Mouse (Mus musculus) heart, adult 18-20 months (tissue): ENCODE measurements at regions not wholly inside any gene's neighbourhood (a gene's known extent, or its start where the extent isn't known, plus 50 kb on each side); places are given as distances from the start of the nearest gene placed in this dataset.

ENCODE experiments used
- DNase-seq, 2 experiments: peaks; one replicate each; pipeline ENCODE4 v3.0.0; 2021 to 2022; ENCODE audit warnings: mixed read lengths in 1 of 2

GRCm38 (mm10) chr6:93488441-93488955 lies 545.2 kb upstream of the Adamts9 start:
- no peak for DNase-seq

DNA sequence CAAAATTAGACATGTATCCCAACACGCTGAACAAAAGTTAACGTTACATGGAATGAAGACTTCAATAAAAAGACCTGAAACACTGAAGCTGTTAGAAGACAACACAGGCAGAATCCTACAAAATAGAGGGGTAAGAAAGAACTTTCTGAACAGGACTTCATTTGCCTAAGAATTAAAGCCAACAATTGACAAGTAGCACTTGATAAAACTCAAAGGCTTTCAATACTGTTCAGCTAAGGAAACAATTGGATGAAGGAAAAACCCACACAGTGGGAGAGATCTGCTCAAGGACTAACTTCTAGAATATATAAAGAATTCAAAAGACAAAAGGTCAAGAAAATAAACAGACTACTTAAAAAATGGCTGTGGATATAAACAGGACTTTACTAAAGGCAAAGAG lies 535.2 kb upstream of the Adamts9 start:
- no peak for DNase-seq

- DNase-seq: no peak
These were observed 531.7 kb upstream of the Adamts9 start for GRCm38 (mm10) chr6:93474981-93475380.

- DNase-seq: no peak
These were observed 524.6 kb upstream of the Adamts9 start for GRCm38 (mm10) chr6:93467867-93468266.

DNA sequence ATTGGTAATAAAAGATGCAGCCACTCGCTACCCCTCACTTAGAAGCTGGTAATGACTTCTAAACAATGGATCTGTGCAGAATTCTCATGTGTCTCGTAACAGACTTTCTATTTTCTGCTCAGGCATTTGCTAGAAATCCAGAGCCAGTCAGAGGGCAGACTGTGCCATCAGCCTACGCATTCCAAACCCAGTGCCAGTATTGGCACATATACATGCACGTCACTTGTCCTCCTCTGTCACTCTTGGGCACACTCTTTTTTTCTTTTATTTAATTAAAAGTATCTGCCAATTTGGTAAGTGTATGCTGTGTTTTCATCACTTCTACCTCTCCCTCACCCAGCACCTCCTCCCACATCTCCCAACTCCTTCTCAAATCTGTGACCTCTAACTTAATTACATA lies 519.6 kb upstream of the Adamts9 start:
- DNase-seq: peak in 1 of 2 experiments; percentile 27

- peak; percentile 52 to 63 for DNase-seq
These were observed 518.1 kb upstream of the Adamts9 start for GRCm38 (mm10) chr6:93461374-93461773.

- DNase-seq: no peak
These were observed 514.3 kb upstream of the Adamts9 start for GRCm38 (mm10) chr6:93457613-93458012.

- DNase-seq: no peak
These were observed 513.2 kb upstream of the Adamts9 start for GRCm38 (mm10) chr6:93456383-93457033.

GRCm38 (mm10) chr6:93445568-93445967 lies 502.3 kb upstream of the Adamts9 start:
- DNase-seq: peak; percentile 80 to 83

GRCm38 (mm10) chr6:93445124-93445523 lies 501.8 kb upstream of the Adamts9 start:
- peak; percentile 55 to 71 for DNase-seq

GRCm38 (mm10) chr6:93443766-93444557 lies 500.7 kb upstream of the Adamts9 start:
- peak; percentile 12 to 54 for DNase-seq

GRCm38 (mm10) chr6:93433446-93433845 lies 490.2 kb upstream of the Adamts9 start:
- no peak for DNase-seq

GRCm38 (mm10) chr6:93426141-93426540 lies 482.8 kb upstream of the Adamts9 start:
- no peak for DNase-seq

- DNase-seq: peak; percentile 10 to 11
These were observed 479.6 kb upstream of the Adamts9 start for GRCm38 (mm10) chr6:93422906-93423305.

DNA sequence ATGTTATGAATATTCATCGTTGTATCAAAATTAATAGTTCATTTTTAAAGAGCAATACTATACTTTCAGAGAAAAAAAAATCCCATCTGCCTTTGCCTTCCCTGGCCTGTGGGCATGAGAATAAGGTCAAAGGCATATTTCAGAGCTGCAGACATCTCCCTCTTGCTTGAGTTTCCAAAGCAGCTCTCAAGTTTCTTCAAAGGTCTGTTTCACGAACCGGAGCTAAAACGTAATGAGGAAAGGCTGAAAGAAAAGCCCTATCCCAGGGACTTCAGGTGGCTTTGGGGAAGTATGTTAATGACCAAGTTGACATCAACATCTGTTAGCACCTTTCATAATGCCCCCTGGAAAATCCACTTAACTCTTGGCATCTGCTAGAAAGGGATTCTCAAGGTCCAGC lies 479.0 kb upstream of the Adamts9 start:
- DNase-seq: no peak

DNA sequence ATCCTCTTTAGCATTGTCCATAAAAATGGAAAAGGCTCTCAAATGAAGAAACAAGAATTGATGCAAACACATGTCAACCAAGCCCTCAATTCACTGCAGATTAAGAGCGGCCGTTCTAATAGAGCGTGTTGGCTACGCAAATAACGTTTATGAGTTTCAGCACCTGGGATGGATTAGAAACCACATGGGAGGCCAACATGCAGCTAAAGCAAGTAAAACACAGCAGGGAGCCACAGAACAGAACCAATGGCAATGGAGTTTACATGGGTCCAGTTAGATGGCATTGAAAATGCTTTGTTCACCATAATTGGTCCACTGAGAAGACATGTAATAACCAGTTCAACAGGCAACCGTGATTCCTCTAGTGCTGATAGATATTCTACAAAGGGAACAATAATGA lies 474.3 kb upstream of the Adamts9 start:
- no peak for DNase-seq

DNA sequence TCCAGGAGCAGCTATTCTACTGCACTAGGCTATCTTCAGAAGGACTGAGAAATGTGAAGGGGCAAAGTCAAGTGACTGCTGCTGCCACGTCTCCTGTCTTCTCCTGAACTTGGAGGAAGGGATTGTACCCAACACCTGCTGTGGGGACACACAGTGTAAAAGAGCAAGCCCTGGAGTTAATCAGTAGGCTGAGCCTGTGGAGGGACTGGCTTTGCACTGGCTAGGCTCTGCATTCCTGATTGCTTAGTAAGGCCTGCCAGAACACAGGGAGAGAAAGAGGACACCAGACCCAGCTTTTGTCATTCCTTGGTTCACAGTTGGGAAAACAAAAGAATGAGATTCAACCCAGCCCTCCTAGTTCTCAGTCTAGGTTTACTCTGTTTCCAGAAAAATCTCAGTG lies 472.7 kb upstream of the Adamts9 start:
- DNase-seq: peak in 1 of 2 experiments; percentile 8

- no peak for DNase-seq
These were observed 467.8 kb upstream of the Adamts9 start for GRCm38 (mm10) chr6:93411077-93411452.

- no peak for DNase-seq
These were observed 467.3 kb upstream of the Adamts9 start for GRCm38 (mm10) chr6:93410416-93411076.

GRCm38 (mm10) chr6:93398551-93398950 lies 455.3 kb upstream of the Adamts9 start:
- DNase-seq: no peak

GRCm38 (mm10) chr6:93397074-93397473 lies 453.8 kb upstream of the Adamts9 start:
- DNase-seq: no peak

DNA sequence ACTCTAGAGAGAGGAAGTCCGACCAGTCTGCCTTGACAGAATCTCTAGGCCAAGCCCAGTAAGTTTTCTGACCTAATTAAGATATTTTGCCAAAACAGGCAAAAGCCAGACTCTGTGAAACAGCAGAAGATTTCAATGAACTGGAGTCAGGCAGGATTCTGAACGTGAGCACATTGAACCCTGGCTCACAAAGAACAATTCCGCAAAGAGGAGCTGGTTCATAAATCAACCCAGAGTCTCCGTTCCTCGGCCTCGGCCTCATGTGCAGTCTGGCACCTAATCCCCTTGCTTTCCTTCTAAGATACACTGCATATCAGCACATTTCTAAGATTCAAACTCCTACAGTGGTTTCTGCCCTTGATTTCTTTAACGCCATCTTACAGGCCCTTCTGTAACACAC lies 452.7 kb upstream of the Adamts9 start:
- DNase-seq: peak; percentile 17 to 18

GRCm38 (mm10) chr6:93395296-93395695 lies 452.0 kb upstream of the Adamts9 start:
- DNase-seq: peak; percentile 11 to 30
